Mouse (Mus musculus): ENCODE data around the gene Gm21797. TPM values are rescaled to one million over a fixed set of nuclear protein-coding genes. Genes with fewer than 3 reads are reported as not detected.

Gene Gm21797
- polyA plus RNA-seq (2015; fragmentation: Nextera tagmentation; extraction: Ambion mirVana), result not detected in 2 replicates

DNA sequence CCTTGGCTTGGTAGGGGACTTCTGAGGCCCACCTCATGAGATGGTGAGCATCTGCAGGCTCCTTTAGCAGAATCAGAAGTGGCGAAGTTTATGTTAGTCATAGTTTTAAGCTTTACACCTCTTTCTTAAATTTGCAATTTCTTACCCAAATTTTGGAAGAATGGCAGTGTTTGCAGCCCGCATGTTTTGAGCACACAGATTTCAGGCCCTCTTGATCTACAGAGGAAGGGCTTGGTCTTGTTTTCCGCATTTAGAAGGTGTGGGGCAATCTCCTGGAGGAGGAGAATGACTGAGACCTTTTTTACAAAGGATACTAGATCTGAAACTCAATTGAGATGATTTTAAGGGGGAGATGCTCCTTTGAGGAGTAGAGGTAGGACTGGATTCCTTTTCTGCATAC is at the start of gene Gm21797:
Gene Gm21797 (minus strand): TSS at position 101 of the 400 bp plus-strand sequence.

DNA sequence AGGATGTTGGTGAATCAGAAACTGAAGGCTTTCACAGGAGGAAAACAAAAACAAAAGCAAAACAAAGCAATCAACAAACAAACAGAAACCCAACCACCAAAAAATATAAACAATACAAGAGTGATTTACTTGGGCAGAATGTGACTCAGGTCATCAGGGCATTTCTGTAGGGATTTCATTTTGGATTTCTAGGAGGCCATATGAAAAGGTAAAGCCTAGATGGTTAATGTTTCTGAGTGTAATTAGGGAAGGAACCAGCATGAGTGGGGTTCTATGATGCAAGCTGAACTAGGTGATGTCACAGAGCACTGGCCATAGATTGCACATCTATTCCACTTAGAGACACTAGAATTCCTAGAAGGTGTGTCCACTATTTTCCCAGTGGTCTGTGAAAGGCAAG is 29.0 kb upstream of the Gm21797 start, which contains the start of gene Gm20795:
Gene Gm20795 (plus strand): TSS at position 301 of the 400 bp plus-strand sequence.

Other genes with a start within 250 kb of the Gm21797 start
- gene Gm21852, start 123.8 kb downstream of the Gm21797 start, polyA plus RNA-seq (2015; fragmentation: Nextera tagmentation; extraction: Ambion mirVana), result not detected in 2 replicates
- not detected in 2 replicates for gene Gm20795, start 29.1 kb upstream of the Gm21797 start, polyA plus RNA-seq (2015; fragmentation: Nextera tagmentation; extraction: Ambion mirVana)

Measured in neural tube, postnatal 0 days (tissue).